In genomic region chr7:132723906-132724305, GRCm38 (mm10) we compare ENCODE assay signal across 8 mouse cellular contexts.
A peak's percentile ranks its signal among the peaks of the same experiment; 100 is the strongest.
DNase-seq lines count a peak whose midpoint lies in the region; ATAC-seq lines count a peak whose summit lies in the region.

No protein-coding gene starts in this region.

- ATAC-seq in neural tube, embryonic 15.5 days (ENCODE audit: low FRiP score) = 0 out of 2 replicates have a peak, but pooled peaks have one; percentile 38
- ATAC-seq in heart, embryonic 12.5 days (ENCODE audit: insufficient number of reproducible peaks, low FRiP score) = peak; percentile 66
- 0 out of 2 replicates have a peak, but pooled peaks have one; percentile 36 for ATAC-seq in monocyte, adult 5-6 weeks (replicated peaks; ENCODE audit: insufficient number of reproducible peaks, low FRiP score, low TSS enrichment, poor library complexity, severe bottlenecking)
- no peak for ATAC-seq in midbrain, embryonic 15.5 days (replicated peaks)

- no peaks in the 10 kb centered on the region for H3K9me3 ChIP-seq in neural tube, embryonic 15.5 days (replicated peaks)
- H3K9me3 ChIP-seq in heart, embryonic 12.5 days (replicated peaks) = no peaks in the 10 kb centered on the region
- no peaks in the 10 kb centered on the region for H3K9me3 ChIP-seq in midbrain, embryonic 15.5 days

- H3K36me3 ChIP-seq in neural tube, embryonic 15.5 days = no peaks in the 10 kb centered on the region
- no peaks in the 10 kb centered on the region for H3K36me3 ChIP-seq in heart, embryonic 12.5 days
- no peaks in the 10 kb centered on the region for H3K36me3 ChIP-seq in midbrain, embryonic 15.5 days (replicated peaks)

- H3K4me1 ChIP-seq in neural tube, embryonic 15.5 days = peaks cover 11% of the 10 kb centered on the region; the same call in 1 of the 2 replicates
- H3K4me1 ChIP-seq in heart, embryonic 12.5 days (replicated peaks) = peaks cover 54% of the 10 kb centered on the region
- 0 out of 2 replicates have a peak, but pooled peaks cover 5% of the 10 kb centered on the region for H3K4me1 ChIP-seq in midbrain, embryonic 15.5 days

- no peak overlapping the region for H3K4me3 ChIP-seq in neural tube, embryonic 15.5 days (replicated peaks)
- no peak overlapping the region for H3K4me3 ChIP-seq in heart, embryonic 12.5 days
- H3K4me3 ChIP-seq in midbrain, embryonic 15.5 days = no peak overlapping the region

- no peaks in the 10 kb centered on the region for H3K27me3 ChIP-seq in neural tube, embryonic 15.5 days (replicated peaks)
- no peaks in the 10 kb centered on the region for H3K27me3 ChIP-seq in heart, embryonic 12.5 days (replicated peaks)
- no peaks in the 10 kb centered on the region for H3K27me3 ChIP-seq in midbrain, embryonic 15.5 days (replicated peaks)

- no peak overlapping the region for H3K4me2 ChIP-seq in neural tube, embryonic 15.5 days
- no peak overlapping the region for H3K4me2 ChIP-seq in heart, embryonic 12.5 days
- H3K4me2 ChIP-seq in midbrain, embryonic 15.5 days = no peak overlapping the region

- no peak overlapping the region for H3K27ac ChIP-seq in neural tube, embryonic 15.5 days (replicated peaks)
- no peak overlapping the region for H3K27ac ChIP-seq in heart, embryonic 12.5 days (ENCODE audit: poor library complexity, severe bottlenecking)
- H3K27ac ChIP-seq in midbrain, embryonic 15.5 days = no peak overlapping the region

- WGBS in neural tube, embryonic 15.5 days = 85% methylated on average over 11 of the region's 11 CpGs
- WGBS in heart, embryonic 12.5 days = 75% methylated on average over 11 of the region's 11 CpGs
- 87% methylated on average over 11 of the region's 11 CpGs for WGBS in midbrain, embryonic 15.5 days

- DNase-seq in neural tube, embryonic 10.5 days (ENCODE audit: extremely low spot score, low spot score) = no peak
- peak; percentile 60 for DNase-seq in R1 (ENCODE audit: low read depth, low spot score)
- DNase-seq in cerebellum, postnatal 25 days = peak; percentile 94 to 97
- DNase-seq in kidney, postnatal 25 days = peak; percentile 96 to 98

- H3K9ac ChIP-seq in neural tube, embryonic 15.5 days (replicated peaks) = no peak overlapping the region
- H3K9ac ChIP-seq in heart, embryonic 12.5 days = no peak overlapping the region
- no peak overlapping the region for H3K9ac ChIP-seq in midbrain, embryonic 15.5 days
